Mouse (Mus musculus) hematopoietic stem cell, adult 5-6 weeks (primary cell): ENCODE data around the gene Tnni1. TPM values are rescaled to one million over a fixed set of nuclear protein-coding genes. Genes with fewer than 3 reads are reported as not detected.

Experiments used
- ATAC-seq, 2 experiments: fragments of 125-278 bp in 1 of 2; replicated peaks in 1 of 2; 2 replicates each; pipeline ENCODE4 v1.8.0; 2016 to 2017; ENCODE audit warnings: inconsistent platforms in 2 of 2, mild to moderate bottlenecking in 2 of 2, moderate number of reproducible peaks in 2 of 2, low read depth in 1 of 2, moderate TSS enrichment in 1 of 2; ENCODE audit not compliant: low FRiP score in 2 of 2, poor library complexity in 2 of 2, severe bottlenecking in 2 of 2, insufficient read depth in 1 of 2, low TSS enrichment in 1 of 2
- total RNA-seq: library from RNA; stranded (forward); fragments of 172-1452, 232-1000 nt; gene quantifications from 2 replicates; pipeline ENCODE4 v1.2.3, GENCODE M21; 2017

Gene Tnni1
- total RNA-seq, 1 experiment from 2014 or later = not detected

DNA sequence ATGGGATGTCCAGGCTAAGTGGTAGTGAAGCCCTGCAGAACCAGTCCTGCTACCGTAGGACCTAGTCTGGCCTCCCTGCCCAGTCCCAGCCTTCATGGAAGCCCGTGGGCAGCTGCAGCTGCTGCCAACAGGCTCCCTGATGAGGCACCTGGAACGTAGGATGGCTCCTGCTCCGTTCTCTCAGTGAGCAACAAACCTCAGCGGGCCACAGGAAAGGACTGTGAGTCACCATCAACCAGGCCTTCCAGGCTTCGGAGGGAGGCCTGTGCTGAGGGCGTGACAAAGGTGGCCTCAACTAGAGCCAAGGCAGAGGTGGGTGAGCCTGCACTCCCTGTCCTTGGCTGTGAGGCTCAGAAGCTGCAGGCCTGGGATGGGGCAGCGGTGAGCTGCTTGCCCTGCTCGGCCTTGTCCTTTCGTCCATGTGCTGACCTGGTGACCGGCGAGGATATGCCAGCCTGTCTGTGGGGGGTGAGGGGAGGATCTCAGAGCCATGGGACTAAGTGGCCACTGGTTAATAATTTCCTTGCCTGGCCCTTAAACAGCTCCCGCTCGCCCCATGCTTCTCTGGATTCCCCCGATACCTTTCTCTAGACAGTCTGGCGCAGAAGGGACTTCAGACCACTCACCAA lies 41.6 kb downstream of the Tnni1 start:
- ATAC-seq = no peak

DNA sequence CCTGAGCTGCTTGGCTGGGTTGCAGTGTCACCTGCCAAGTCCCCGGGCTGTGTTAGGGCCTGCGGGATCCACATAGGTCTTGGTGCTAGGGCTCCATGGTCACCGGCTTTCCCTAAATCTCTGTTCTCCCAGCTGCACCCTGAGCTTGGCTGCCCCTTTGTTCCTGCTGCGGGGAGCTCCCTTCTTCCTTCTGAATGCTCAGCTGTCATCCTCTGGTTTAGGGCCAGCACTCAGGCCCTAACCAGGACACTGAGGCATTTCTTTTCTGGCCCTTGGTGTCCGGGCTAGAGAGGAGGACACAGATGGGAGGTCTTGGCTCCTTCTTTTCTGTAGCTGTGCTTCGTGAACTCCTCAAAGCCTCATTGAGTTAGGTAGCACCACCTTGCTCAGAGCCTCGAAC lies 42.5 kb downstream of the Tnni1 start:
- ATAC-seq = no peak

DNA sequence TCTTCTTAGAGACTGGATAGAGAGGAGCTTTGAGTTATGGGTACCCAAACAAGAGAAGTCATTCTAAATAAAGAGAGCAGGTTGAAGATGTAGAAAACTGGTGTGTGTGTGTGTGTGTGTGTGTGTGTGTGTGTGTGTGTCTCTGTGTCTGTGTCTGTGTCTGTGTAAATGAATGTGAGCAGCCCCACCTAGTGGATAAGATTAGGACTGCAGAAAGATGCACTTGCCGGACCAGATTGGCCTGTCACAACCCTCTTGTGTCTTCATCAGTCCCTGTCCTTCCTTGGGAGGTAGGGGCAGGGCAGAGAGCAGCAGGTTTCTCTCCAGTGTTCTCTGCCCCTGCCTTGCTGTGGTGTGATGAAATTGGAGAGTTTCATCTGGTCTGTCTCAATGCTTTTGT lies 49.7 kb downstream of the Tnni1 start:
- peak; percentile 53 to 54; a peak in 3 of 4 replicates for ATAC-seq

DNA sequence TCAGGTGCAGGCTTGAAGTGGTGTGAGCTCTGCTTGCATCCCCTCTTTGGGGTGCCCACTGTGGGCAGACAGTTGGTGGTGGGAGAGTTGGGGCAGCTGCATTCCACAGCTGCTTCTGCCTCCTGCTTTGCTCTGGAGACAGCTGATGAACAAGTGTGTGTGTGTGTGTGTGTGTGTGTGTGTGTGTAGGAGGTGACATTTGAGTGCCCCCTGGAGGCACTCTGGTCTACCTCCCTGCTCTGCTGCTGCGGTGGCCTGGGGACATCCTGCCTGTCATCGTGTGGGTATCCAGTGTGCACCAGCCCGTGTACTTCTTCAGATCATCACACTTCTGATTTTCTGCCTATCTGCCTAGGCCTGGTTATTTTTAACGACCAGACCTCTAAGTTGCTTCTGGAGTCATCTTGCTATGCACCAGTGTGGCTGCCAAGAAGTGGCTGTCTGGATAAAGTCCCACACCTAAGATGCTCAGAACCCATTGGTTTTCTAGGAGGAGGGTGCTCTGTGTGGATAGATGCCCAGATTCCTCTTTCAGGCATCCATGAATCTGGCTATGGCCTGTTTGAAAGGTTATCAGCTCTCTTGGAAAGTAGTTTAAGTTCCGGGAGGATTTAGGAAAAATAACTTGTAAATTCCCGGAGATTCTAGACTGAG lies 55.1 kb downstream of the Tnni1 start:
- ATAC-seq = no peak

- no peak for ATAC-seq
These were observed 55.7 kb downstream of the Tnni1 start for GRCm38 (mm10) chr1:135834983-135835382.

DNA sequence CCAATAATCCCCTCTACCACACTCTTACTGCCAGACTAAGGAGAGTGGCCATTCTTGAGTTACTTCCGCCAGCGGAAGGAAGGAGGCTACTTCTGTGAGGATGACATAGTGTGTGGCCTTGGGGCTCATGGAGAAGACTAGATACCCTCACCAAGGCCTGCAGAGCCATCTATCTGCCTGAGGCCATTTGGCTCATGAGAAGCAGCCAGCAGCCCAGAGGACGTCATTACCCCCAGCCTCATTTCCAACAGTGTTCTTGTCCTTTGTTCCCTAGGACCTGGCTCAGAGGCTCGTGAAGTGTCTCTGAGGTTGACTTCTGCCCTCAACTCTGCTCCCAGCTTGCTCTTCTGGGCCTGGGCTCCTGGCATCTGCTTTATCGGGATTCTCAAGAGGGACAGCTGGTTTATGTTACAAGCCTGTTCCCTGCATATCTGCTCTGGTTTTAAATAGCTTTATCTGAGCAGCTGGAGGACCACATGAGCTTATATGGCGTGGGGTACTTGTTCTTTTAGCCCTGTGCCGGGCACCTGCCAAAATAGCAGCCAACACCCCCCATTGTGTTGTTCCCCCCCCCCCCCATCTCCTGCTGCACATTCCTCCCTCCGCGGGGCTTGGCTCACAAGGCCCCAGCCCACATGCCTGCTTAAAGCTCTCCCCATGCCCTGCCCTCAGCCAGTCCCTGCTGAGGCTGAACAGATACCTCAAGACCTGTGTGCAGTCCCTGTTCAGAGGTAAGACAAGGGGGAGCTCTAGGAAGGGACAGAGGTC lies 56.7 kb downstream of the Tnni1 start, which contains the start of gene Tnnt2:
TSS of gene Tnnt2 (plus strand) at position 639 of the 768 bp plus-strand sequence.
- no peak for ATAC-seq

- no peak for ATAC-seq
These were observed 59.4 kb downstream of the Tnni1 start for GRCm38 (mm10) chr1:135838626-135839025.

DNA sequence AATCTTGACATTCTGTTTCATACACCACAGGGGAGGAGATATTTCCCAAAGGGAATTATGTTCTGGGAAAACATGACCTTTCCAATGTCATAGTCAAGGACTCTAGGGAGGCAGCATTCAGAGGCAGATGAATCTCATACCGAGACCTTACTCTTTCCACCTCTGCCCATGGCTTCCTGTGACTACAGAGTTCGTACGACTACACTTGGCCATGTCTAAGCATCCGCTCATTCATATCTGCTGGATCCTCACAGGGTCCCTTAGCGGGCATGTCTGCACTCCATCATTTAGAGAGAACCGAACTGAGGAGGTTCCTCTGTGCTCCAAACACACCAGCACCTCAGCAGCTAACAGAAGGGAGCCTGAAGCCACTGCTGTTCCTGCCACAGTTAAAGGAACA lies 59.8 kb downstream of the Tnni1 start:
- ATAC-seq = no peak

GRCm38 (mm10) chr1:135840675-135841395 lies 61.6 kb downstream of the Tnni1 start:
- ATAC-seq = no peak

- no peak for ATAC-seq
These were observed 64.5 kb downstream of the Tnni1 start for GRCm38 (mm10) chr1:135843519-135844262.

GRCm38 (mm10) chr1:135844481-135844880 lies 65.2 kb downstream of the Tnni1 start:
- ATAC-seq = no peak

- no peak for ATAC-seq
These were observed 67.4 kb downstream of the Tnni1 start for GRCm38 (mm10) chr1:135846632-135847031.

GRCm38 (mm10) chr1:135847139-135847562 lies 67.9 kb downstream of the Tnni1 start:
- ATAC-seq = peak; percentile 52 to 63

GRCm38 (mm10) chr1:135847611-135848351 lies 68.5 kb downstream of the Tnni1 start:
- ATAC-seq = 0 out of 4 replicates have a peak, but pooled peaks of 1 of the 2 experiments have one; percentile 9

DNA sequence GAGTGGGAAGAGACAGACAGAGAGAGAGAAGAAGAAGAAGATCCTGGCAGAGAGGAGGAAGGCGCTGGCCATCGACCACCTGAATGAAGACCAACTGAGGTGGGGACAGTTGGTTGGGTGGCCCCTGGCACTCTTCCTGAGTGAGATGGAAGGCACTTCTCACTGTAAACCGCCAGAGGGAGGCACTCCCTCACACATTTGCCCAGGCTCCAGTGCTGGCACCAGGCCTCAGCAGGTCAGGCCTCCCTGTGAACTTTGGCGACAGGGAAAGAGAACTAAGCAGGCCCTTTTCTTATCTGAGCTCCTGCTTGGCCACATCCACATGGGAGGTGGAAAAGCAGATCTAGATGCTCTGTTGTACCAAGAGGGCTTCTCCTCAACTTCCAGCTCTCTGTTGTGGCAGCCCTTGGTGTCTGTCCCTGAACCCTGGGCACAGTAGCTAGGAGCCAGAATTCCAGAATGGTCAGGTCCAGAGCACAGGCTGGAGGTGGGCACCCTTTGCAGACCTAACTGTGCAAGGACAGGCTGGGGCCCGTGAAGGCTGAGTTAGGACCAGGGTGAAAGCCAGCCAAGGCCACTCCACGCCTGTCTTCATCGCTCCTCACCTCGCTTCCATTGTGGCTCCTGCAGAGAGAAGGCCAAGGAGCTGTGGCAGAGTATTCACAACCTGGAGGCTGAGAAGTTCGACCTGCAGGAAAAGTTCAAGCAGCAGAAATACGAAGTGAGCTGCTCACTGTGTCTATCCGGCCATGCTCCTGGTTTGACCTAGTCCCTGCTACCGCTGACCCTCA lies 71.7 kb downstream of the Tnni1 start:
- ATAC-seq = peak; percentile 62 to 69; a peak in 3 of 4 replicates
